Mouse (Mus musculus) cortical plate, adult 2 months (tissue): ENCODE measurements around the gene Lrrn1.

Experiments
- CTCF ChIP-seq: fragments of 200-500 bp; IDR thresholded peaks from 2 replicates; pipeline ENCODE4 v1.5.1; 2011; ENCODE audit warnings: mild to moderate bottlenecking, control low read depth, low read length; ENCODE audit not compliant: insufficient read depth; ENCODE audit errors: extremely low read depth
- POLR2A ChIP-seq: fragments of 200-500 bp; IDR thresholded peaks from 2 replicates; pipeline ENCODE4 v1.6.1; 2011; ENCODE audit warnings: mild to moderate bottlenecking, low read length, control low read depth; ENCODE audit not compliant: insufficient read depth; ENCODE audit errors: extremely low read depth

DNA sequence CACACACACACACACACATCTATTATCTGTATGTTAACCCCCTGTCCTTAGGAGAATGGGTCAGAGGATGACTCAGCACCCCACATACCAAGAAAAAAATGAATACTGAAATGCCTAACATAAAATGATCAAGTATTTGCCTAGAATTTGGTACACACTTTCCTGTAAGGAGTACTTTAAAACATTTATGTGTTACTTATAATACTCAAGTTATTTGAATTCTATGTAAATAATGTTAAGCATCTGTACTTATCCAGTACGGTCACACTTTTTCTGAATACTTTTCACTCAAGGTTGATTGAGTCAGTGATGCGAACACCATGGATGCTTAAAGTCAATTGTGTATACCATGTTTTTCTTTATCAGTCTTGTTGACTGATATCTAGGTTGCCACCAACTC is 32.7 kb downstream of the Lrrn1 start:
- TF ChIP-seq CTCF (no peak), POLR2A (no peak)
